Mouse (Mus musculus): ENCODE data around the gene Srgn.
A peak's percentile ranks its signal among the peaks of the same experiment; 100 is the strongest.
"Not testable (repeated sequence)": the region's sequence is repeated elsewhere in the genome, so short reads cannot be mapped to it uniquely, and the experiment has no call there.

The Srgn gene

GRCm38 (mm10) chr10:62520911-62521310 lies 6.3 kb downstream of the Srgn start:
- no peak for DNase-seq

GRCm38 (mm10) chr10:62517511-62517910 lies 9.7 kb downstream of the Srgn start:
- DNase-seq, result peak; percentile 93

- no peak for DNase-seq
Measured at GRCm38 (mm10) chr10:62512855-62513254, 14.4 kb downstream of the Srgn start.

GRCm38 (mm10) chr10:62511528-62511927 lies 15.7 kb downstream of the Srgn start:
- no peak for DNase-seq

- DNase-seq, result peak; percentile 90
Measured at GRCm38 (mm10) chr10:62509032-62509656, 18.1 kb downstream of the Srgn start.

- peak; percentile 98 for DNase-seq
Measured at GRCm38 (mm10) chr10:62508459-62508858, 18.8 kb downstream of the Srgn start.

- peak; percentile 99 for DNase-seq
Measured at GRCm38 (mm10) chr10:62507591-62508308, 19.5 kb downstream of the Srgn start.

- DNase-seq, result no peak
Measured at GRCm38 (mm10) chr10:62507071-62507470, 20.2 kb downstream of the Srgn start.

GRCm38 (mm10) chr10:62506019-62506556 lies 21.2 kb downstream of the Srgn start:
- peak; percentile 94 for DNase-seq

- no peak for DNase-seq
Measured at GRCm38 (mm10) chr10:62505224-62505983, 21.8 kb downstream of the Srgn start.

GRCm38 (mm10) chr10:62503836-62504628 lies 23.2 kb downstream of the Srgn start:
- DNase-seq, result no peak

- no peak for DNase-seq
Measured at GRCm38 (mm10) chr10:62503353-62503752, 23.9 kb downstream of the Srgn start.

- no peak for DNase-seq
Measured at GRCm38 (mm10) chr10:62501951-62502350, 25.3 kb downstream of the Srgn start.

GRCm38 (mm10) chr10:62500916-62501615 lies 26.2 kb downstream of the Srgn start:
- peak; percentile 90 for DNase-seq

- peak; percentile 94 for DNase-seq
Measured at GRCm38 (mm10) chr10:62500088-62500915, 26.9 kb downstream of the Srgn start.

- not testable (repeated sequence) for DNase-seq
Measured at GRCm38 (mm10) chr10:62491681-62492080, 35.6 kb downstream of the Srgn start.

- DNase-seq, result peak; percentile 85
Measured at GRCm38 (mm10) chr10:62488266-62488665, 39.0 kb downstream of the Srgn start.

- peak; percentile 100 for DNase-seq
Measured at GRCm38 (mm10) chr10:62486618-62487415, 40.4 kb downstream of the Srgn start, which contains the start of gene Vps26a. Gene Vps26a (minus strand): TSS chr10:62486805.

- no peak for DNase-seq
Measured at GRCm38 (mm10) chr10:62485878-62486582, 41.2 kb downstream of the Srgn start.
